Mouse (Mus musculus): ENCODE results near the gene Edf1. TPM values are rescaled to one million over a fixed set of nuclear protein-coding genes. Genes with fewer than 3 reads are reported as not detected.

The Edf1 gene
- polyA plus RNA-seq, 1 experiment from 2014 or later, result 303 TPM

- no peak for ATAC-seq (ENCODE audit: insufficient number of reproducible peaks, low FRiP score)
- no peak overlapping the region for H3K4me3 ChIP-seq
- 79% methylated on average over 6 of the region's 6 CpGs for WGBS
- no peaks in the 10 kb centered on the region for H3K27me3 ChIP-seq (replicated peaks)
- H3K4me1 ChIP-seq (replicated peaks), result no peaks in the 10 kb centered on the region
- no peak overlapping the region for H3K4me2 ChIP-seq
- no peak overlapping the region for H3K9ac ChIP-seq
- no peaks in the 10 kb centered on the region for H3K9me3 ChIP-seq (replicated peaks)
- H3K27ac ChIP-seq (ENCODE audit: poor library complexity, severe bottlenecking), result no peak overlapping the region
- peaks cover 89% of the 10 kb centered on the region for H3K36me3 ChIP-seq
These were observed 8.9 kb downstream of the Edf1 start for GRCm38 (mm10) chr2:25566558-25566957.

- 83% methylated on average over 6 of the region's 6 CpGs for WGBS
- H3K9ac ChIP-seq, result no peak overlapping the region; the same call in 1 of the 2 replicates
- no peak overlapping the region for H3K4me2 ChIP-seq
- H3K4me1 ChIP-seq (replicated peaks), result peaks cover 11% of the 10 kb centered on the region
- H3K27me3 ChIP-seq (replicated peaks), result no peaks in the 10 kb centered on the region
- H3K36me3 ChIP-seq, result peaks cover 75% of the 10 kb centered on the region
- no peak for ATAC-seq (ENCODE audit: insufficient number of reproducible peaks, low FRiP score)
- H3K4me3 ChIP-seq, result no peak overlapping the region
- H3K27ac ChIP-seq (ENCODE audit: poor library complexity, severe bottlenecking), result no peak overlapping the region
- H3K9me3 ChIP-seq (replicated peaks), result no peaks in the 10 kb centered on the region
These were observed 10.9 kb downstream of the Edf1 start for GRCm38 (mm10) chr2:25568473-25569019.

- no peak for ATAC-seq (ENCODE audit: insufficient number of reproducible peaks, low FRiP score)
- Histone ChIP-seq H3K36me3 (peaks cover 67% of the 10 kb centered on the region), H3K27me3 (replicated peaks) (no peaks in the 10 kb centered on the region), H3K9me3 (replicated peaks) (no peaks in the 10 kb centered on the region), H3K9ac (no peak overlapping the region), H3K4me3 (no peak overlapping the region), H3K4me1 (replicated peaks) (peaks cover 17% of the 10 kb centered on the region), H3K27ac (ENCODE audit: poor library complexity, severe bottlenecking) (no peak overlapping the region), H3K4me2 (no peak overlapping the region)
- WGBS, result 90% methylated on average over 3 of the region's 3 CpGs
These were observed 11.7 kb downstream of the Edf1 start for GRCm38 (mm10) chr2:25569323-25569722.

GRCm38 (mm10) chr2:25571221-25571620, 13.6 kb downstream of the Edf1 start:
- Histone ChIP-seq H3K9ac (no peak overlapping the region), H3K4me3 (no peak overlapping the region), H3K27me3 (replicated peaks) (peaks cover 5% of the 10 kb centered on the region), H3K4me2 (no peak overlapping the region), H3K9me3 (replicated peaks) (no peaks in the 10 kb centered on the region), H3K36me3 (peaks cover 48% of the 10 kb centered on the region), H3K27ac (ENCODE audit: poor library complexity, severe bottlenecking) (no peak overlapping the region), H3K4me1 (replicated peaks) (peaks cover 27% of the 10 kb centered on the region)
- 81% methylated on average over 4 of the region's 4 CpGs for WGBS
- no peak for ATAC-seq (ENCODE audit: insufficient number of reproducible peaks, low FRiP score)

GRCm38 (mm10) chr2:25573068-25573467, 15.4 kb downstream of the Edf1 start:
- ATAC-seq (ENCODE audit: insufficient number of reproducible peaks, low FRiP score), result no peak
- H3K4me2 ChIP-seq, result peak overlapping the region; percentile 93; the same call in 1 of the 2 replicates
- H3K27me3 ChIP-seq (replicated peaks), result peaks cover 24% of the 10 kb centered on the region
- H3K27ac ChIP-seq (ENCODE audit: poor library complexity, severe bottlenecking), result no peak overlapping the region
- H3K4me1 ChIP-seq (replicated peaks), result peaks cover 38% of the 10 kb centered on the region
- WGBS, result 80% methylated on average over 2 of the region's 2 CpGs
- H3K9ac ChIP-seq, result peak overlapping the region; percentile 83; the same call in 1 of the 2 replicates
- H3K9me3 ChIP-seq (replicated peaks), result no peaks in the 10 kb centered on the region
- peaks cover 35% of the 10 kb centered on the region for H3K36me3 ChIP-seq
- 0 out of 2 replicates have a peak overlapping the region, but pooled peaks have one; percentile 72 for H3K4me3 ChIP-seq

GRCm38 (mm10) chr2:25574136-25574535, 16.5 kb downstream of the Edf1 start:
- H3K27ac ChIP-seq (ENCODE audit: poor library complexity, severe bottlenecking), result peak overlapping the region; percentile 75; the same call in 1 of the 2 replicates
- WGBS, result 18% methylated on average over 11 of the region's 11 CpGs
- no peak for ATAC-seq (ENCODE audit: insufficient number of reproducible peaks, low FRiP score)
- peaks cover 34% of the 10 kb centered on the region for H3K27me3 ChIP-seq (replicated peaks)
- no peaks in the 10 kb centered on the region for H3K9me3 ChIP-seq (replicated peaks)
- H3K9ac ChIP-seq, result peak overlapping the region; percentile 83
- peaks cover 24% of the 10 kb centered on the region for H3K36me3 ChIP-seq
- H3K4me1 ChIP-seq (replicated peaks), result peaks cover 48% of the 10 kb centered on the region
- peak overlapping the region; percentile 93 for H3K4me2 ChIP-seq
- peak overlapping the region; percentile 72 for H3K4me3 ChIP-seq

- ATAC-seq (ENCODE audit: insufficient number of reproducible peaks, low FRiP score), result peak; percentile 96
- Histone ChIP-seq H3K36me3 (peaks cover 17% of the 10 kb centered on the region), H3K9me3 (replicated peaks) (no peaks in the 10 kb centered on the region), H3K4me2 (peak within 1 kb of the TSS; percentile 93), H3K27ac (ENCODE audit: poor library complexity, severe bottlenecking) (peak within 1 kb of the TSS; percentile 86), H3K4me3 (peak within 1 kb of the TSS; percentile 72), H3K27me3 (replicated peaks) (peaks cover 41% of the 10 kb centered on the region), H3K4me1 (replicated peaks) (peaks cover 55% of the 10 kb centered on the region), H3K9ac (peak within 1 kb of the TSS; percentile 83)
- under 1% methylated on average over 43 of the region's 45 CpGs for WGBS
These were observed 17.2 kb downstream of the Edf1 start, which contains the start of the genes Mamdc4 and Phpt1 for GRCm38 (mm10) chr2:25574579-25575431. Gene Mamdc4 (minus strand): TSS chr2:25574845. Gene Phpt1 (minus strand): TSS chr2:25575224.

- Histone ChIP-seq H3K27ac (ENCODE audit: poor library complexity, severe bottlenecking) (peak overlapping the region; percentile 86), H3K4me2 (peak overlapping the region; percentile 93), H3K9ac (peak overlapping the region; percentile 83), H3K27me3 (replicated peaks) (peaks cover 48% of the 10 kb centered on the region), H3K9me3 (replicated peaks) (no peaks in the 10 kb centered on the region), H3K4me1 (replicated peaks) (peaks cover 56% of the 10 kb centered on the region), H3K4me3 (peak overlapping the region; percentile 72), H3K36me3 (peaks cover 13% of the 10 kb centered on the region)
- ATAC-seq (ENCODE audit: insufficient number of reproducible peaks, low FRiP score), result no peak
- 13% methylated on average over 21 of the region's 21 CpGs for WGBS
These were observed 17.9 kb downstream of the Edf1 start for GRCm38 (mm10) chr2:25575432-25576027.

- Histone ChIP-seq H3K4me1 (replicated peaks) (peaks cover 61% of the 10 kb centered on the region), H3K36me3 (peaks cover 8% of the 10 kb centered on the region), H3K4me3 (no peak overlapping the region), H3K27me3 (replicated peaks) (peaks cover 55% of the 10 kb centered on the region), H3K4me2 (peak overlapping the region; percentile 93), H3K27ac (ENCODE audit: poor library complexity, severe bottlenecking) (no peak overlapping the region), H3K9ac (no peak overlapping the region), H3K9me3 (replicated peaks) (no peaks in the 10 kb centered on the region)
- WGBS, result 72% methylated on average over 16 of the region's 16 CpGs
- ATAC-seq (ENCODE audit: insufficient number of reproducible peaks, low FRiP score), result no peak
These were observed 18.6 kb downstream of the Edf1 start for GRCm38 (mm10) chr2:25576028-25576850.

- no peak for ATAC-seq (ENCODE audit: insufficient number of reproducible peaks, low FRiP score)
- peak overlapping the region; percentile 32 for H3K4me3 ChIP-seq
- H3K4me1 ChIP-seq (replicated peaks), result peaks cover 69% of the 10 kb centered on the region
- 0 out of 2 replicates have a peak overlapping the region, but pooled peaks have one; percentile 18 for H3K9ac ChIP-seq
- H3K27ac ChIP-seq (ENCODE audit: poor library complexity, severe bottlenecking), result no peak overlapping the region
- H3K36me3 ChIP-seq, result no peaks in the 10 kb centered on the region
- H3K4me2 ChIP-seq, result peak overlapping the region; percentile 58
- peaks cover 57% of the 10 kb centered on the region for H3K27me3 ChIP-seq (replicated peaks)
- no peaks in the 10 kb centered on the region for H3K9me3 ChIP-seq (replicated peaks)
- WGBS, result 13% methylated on average over 92 of the region's 92 CpGs
These were observed 19.6 kb downstream of the Edf1 start for GRCm38 (mm10) chr2:25576965-25577891.

Measured in heart, embryonic 12.5 days (tissue).